Mouse (Mus musculus): ENCODE results near the gene Car6. TPM values are rescaled to one million over a fixed set of nuclear protein-coding genes. Genes with fewer than 3 reads are reported as not detected.

The Car6 gene
- polyA plus RNA-seq, 1 experiment from 2014 or later, result not detected

- Histone ChIP-seq H3K9me3 (ENCODE audit: control insufficient read depth) (no peaks in the 10 kb centered on the region), H3K9ac (ENCODE audit: low read depth, low read length) (no peak overlapping the region), H3K4me2 (replicated peaks; ENCODE audit: low read depth) (no peak overlapping the region), H3K27ac (ENCODE audit: low read depth, low read length) (no peak overlapping the region), H3K36me3 (ENCODE audit: control insufficient read depth, insufficient read depth) (no peaks in the 10 kb centered on the region), H3K27me3 (replicated peaks; ENCODE audit: control insufficient read depth, insufficient read depth, low read length) (no peaks in the 10 kb centered on the region), H3K4me1 (replicated peaks; ENCODE audit: control insufficient read depth, insufficient read depth, low read length) (no peaks in the 10 kb centered on the region), H3K4me3 (ENCODE audit: low read depth, low read length) (no peak overlapping the region)
- no peak for TF ChIP-seq CTCF (IDR thresholded peaks at IDR 0.05; ENCODE audit: low read depth)
- no peak for ATAC-seq
- WGBS, result 75% methylated on average over 8 of the region's 8 CpGs
Measured at GRCm38 (mm10) chr4:150231871-150232270, 30.7 kb upstream of the Car6 start.

GRCm38 (mm10) chr4:150230460-150231407, 29.6 kb upstream of the Car6 start:
- H3K27me3 ChIP-seq (replicated peaks; ENCODE audit: control insufficient read depth, insufficient read depth, low read length), result no peaks in the 10 kb centered on the region
- no peak for TF ChIP-seq CTCF (IDR thresholded peaks at IDR 0.05; ENCODE audit: low read depth)
- no peak overlapping the region for H3K4me3 ChIP-seq (ENCODE audit: low read depth, low read length)
- H3K27ac ChIP-seq (ENCODE audit: low read depth, low read length), result no peak overlapping the region
- no peak overlapping the region for H3K9ac ChIP-seq (ENCODE audit: low read depth, low read length)
- H3K36me3 ChIP-seq (ENCODE audit: control insufficient read depth, insufficient read depth), result no peaks in the 10 kb centered on the region
- H3K9me3 ChIP-seq (ENCODE audit: control insufficient read depth), result no peaks in the 10 kb centered on the region
- WGBS, result 45% methylated on average over 21 of the region's 21 CpGs
- no peak overlapping the region for H3K4me2 ChIP-seq (replicated peaks; ENCODE audit: low read depth)
- no peaks in the 10 kb centered on the region for H3K4me1 ChIP-seq (replicated peaks; ENCODE audit: control insufficient read depth, insufficient read depth, low read length)
- ATAC-seq, result no peak

- no peaks in the 10 kb centered on the region for H3K36me3 ChIP-seq (ENCODE audit: control insufficient read depth, insufficient read depth)
- no peak overlapping the region for H3K27ac ChIP-seq (ENCODE audit: low read depth, low read length)
Measured at GRCm38 (mm10) chr4:150229747-150230390, 28.7 kb upstream of the Car6 start.

GRCm38 (mm10) chr4:150228581-150229348, 27.6 kb upstream of the Car6 start:
- H3K36me3 ChIP-seq (ENCODE audit: control insufficient read depth, insufficient read depth), result no peaks in the 10 kb centered on the region
- no peak overlapping the region for H3K9ac ChIP-seq (ENCODE audit: low read depth, low read length)
- no peak for TF ChIP-seq CTCF (IDR thresholded peaks at IDR 0.05; ENCODE audit: low read depth)
- no peak overlapping the region for H3K27ac ChIP-seq (ENCODE audit: low read depth, low read length)
- no peak overlapping the region for H3K4me2 ChIP-seq (replicated peaks; ENCODE audit: low read depth)
- no peaks in the 10 kb centered on the region for H3K9me3 ChIP-seq (ENCODE audit: control insufficient read depth)
- no peaks in the 10 kb centered on the region for H3K4me1 ChIP-seq (replicated peaks; ENCODE audit: control insufficient read depth, insufficient read depth, low read length)
- no peaks in the 10 kb centered on the region for H3K27me3 ChIP-seq (replicated peaks; ENCODE audit: control insufficient read depth, insufficient read depth, low read length)
- 48% methylated on average over 7 of the region's 7 CpGs for WGBS
- ATAC-seq, result no peak
- no peak overlapping the region for H3K4me3 ChIP-seq (ENCODE audit: low read depth, low read length)

More at GRCm38 (mm10) chr4:150229747-150230390, 28.7 kb upstream of the Car6 start:
- TF ChIP-seq CTCF (IDR thresholded peaks at IDR 0.05; ENCODE audit: low read depth), result no peak
- H3K9ac ChIP-seq (ENCODE audit: low read depth, low read length), result no peak overlapping the region
- no peaks in the 10 kb centered on the region for H3K9me3 ChIP-seq (ENCODE audit: control insufficient read depth)
- H3K4me2 ChIP-seq (replicated peaks; ENCODE audit: low read depth), result no peak overlapping the region
- ATAC-seq, result no peak
- H3K4me3 ChIP-seq (ENCODE audit: low read depth, low read length), result no peak overlapping the region
- H3K4me1 ChIP-seq (replicated peaks; ENCODE audit: control insufficient read depth, insufficient read depth, low read length), result no peaks in the 10 kb centered on the region
- WGBS, result 52% methylated on average over 11 of the region's 15 CpGs
- H3K27me3 ChIP-seq (replicated peaks; ENCODE audit: control insufficient read depth, insufficient read depth, low read length), result no peaks in the 10 kb centered on the region

- no peak for TF ChIP-seq CTCF (IDR thresholded peaks at IDR 0.05; ENCODE audit: low read depth)
Measured at GRCm38 (mm10) chr4:150226818-150227688, 25.9 kb upstream of the Car6 start.

More at GRCm38 (mm10) chr4:150226818-150227688, 25.9 kb upstream of the Car6 start:
- 54% methylated on average over 7 of the region's 7 CpGs for WGBS
- no peak overlapping the region for H3K4me2 ChIP-seq (replicated peaks; ENCODE audit: low read depth)
- no peak overlapping the region for H3K4me3 ChIP-seq (ENCODE audit: low read depth, low read length)
- no peaks in the 10 kb centered on the region for H3K27me3 ChIP-seq (replicated peaks; ENCODE audit: control insufficient read depth, insufficient read depth, low read length)
- no peaks in the 10 kb centered on the region for H3K4me1 ChIP-seq (replicated peaks; ENCODE audit: control insufficient read depth, insufficient read depth, low read length)
- 0 out of 2 replicates have a peak overlapping the region, but pooled peaks have one; percentile 7 for H3K27ac ChIP-seq (ENCODE audit: low read depth, low read length)
- no peaks in the 10 kb centered on the region for H3K36me3 ChIP-seq (ENCODE audit: control insufficient read depth, insufficient read depth)
- no peaks in the 10 kb centered on the region for H3K9me3 ChIP-seq (ENCODE audit: control insufficient read depth)
- H3K9ac ChIP-seq (ENCODE audit: low read depth, low read length), result no peak overlapping the region
- ATAC-seq, result no peak
